10 mouse cellular contexts compared by ENCODE assay signal in genomic region chr16:18896429-18896828, GRCm38 (mm10). TPM values are rescaled to one million over a fixed set of nuclear protein-coding genes. Genes with fewer than 3 reads are reported as not detected.
A peak's percentile ranks its signal among the peaks of the same experiment; 100 is the strongest.
DNase-seq lines count a peak whose midpoint lies in the region; ATAC-seq and TF ChIP-seq lines count a peak whose summit lies in the region.
"Had no signal": no experiment of that assay in that cellular context is flagged by ENCODE, and none has a peak within 500 bp of the region (broad histone marks: within the 10 kb centered on the region; RNA-seq: fewer than 3 reads in every experiment).

No protein-coding gene starts in this region.

- TF ChIP-seq EP300 in lung, postnatal 0 days (IDR thresholded peaks at IDR 0.05): no peak

- no peak for ATAC-seq in lung, postnatal 0 days
- ATAC-seq: intestine, postnatal 0 days had no signal

- H3K9me3 ChIP-seq in lung, postnatal 0 days (ENCODE audit: low read length): no peaks in the 10 kb centered on the region
- no peaks in the 10 kb centered on the region for H3K9me3 ChIP-seq in embryonic facial prominence, embryonic 10.5 days

- H3K27me3 ChIP-seq in lung, postnatal 0 days (replicated peaks; ENCODE audit: insufficient read depth, low read length): no peaks in the 10 kb centered on the region
- no peaks in the 10 kb centered on the region for H3K27me3 ChIP-seq in embryonic facial prominence, embryonic 10.5 days (replicated peaks; ENCODE audit: low read depth, poor library complexity, severe bottlenecking)

- no peaks in the 10 kb centered on the region for H3K4me1 ChIP-seq in lung, postnatal 0 days (ENCODE audit: insufficient read depth, low read depth, low read length)
- peaks cover 2% of the 10 kb centered on the region for H3K4me1 ChIP-seq in lung, adult 2 months (ENCODE audit: control insufficient read depth, insufficient read depth, low read length)
- no peaks in the 10 kb centered on the region for H3K4me1 ChIP-seq in embryonic facial prominence, embryonic 10.5 days

- H3K9ac ChIP-seq in lung, postnatal 0 days (replicated peaks; ENCODE audit: low read depth): no peak overlapping the region

- WGBS in lung, postnatal 0 days: 44% methylated on average over 10 of the region's 10 CpGs
- WGBS in lung, adult 2 months: 53% methylated on average over 10 of the region's 10 CpGs
- WGBS in embryonic facial prominence, embryonic 10.5 days: 75% methylated on average over 10 of the region's 10 CpGs

- peaks cover 10% of the 10 kb centered on the region; the same call in 1 of the 2 replicates for H3K36me3 ChIP-seq in lung, postnatal 0 days (ENCODE audit: insufficient read depth, low read length)
- peaks cover 68% of the 10 kb centered on the region for H3K36me3 ChIP-seq in embryonic facial prominence, embryonic 10.5 days (replicated peaks)

- H3K27ac ChIP-seq in lung, postnatal 0 days (ENCODE audit: low read length): no peak overlapping the region
- H3K27ac ChIP-seq in embryonic facial prominence, embryonic 10.5 days (replicated peaks): no peak overlapping the region
- H3K27ac ChIP-seq in left cerebral cortex, adult 2 months: no peak overlapping the region

- no peak for TF ChIP-seq CTCF in lung, postnatal 0 days (IDR thresholded peaks at IDR 0.05)
- no peak for TF ChIP-seq CTCF in lung, adult 2 months (IDR thresholded peaks at IDR 0.05; ENCODE audit: insufficient read depth, low read length)
- no peak for TF ChIP-seq CTCF in left cerebral cortex, adult 2 months (IDR thresholded peaks at IDR 0.05)

- H3K4me3 ChIP-seq in lung, postnatal 0 days (ENCODE audit: low read depth, low read length): no peak overlapping the region
- H3K4me3 ChIP-seq in lung, adult 2 months (replicated peaks; ENCODE audit: extremely low read depth, low read depth, low read length): no peak overlapping the region
- H3K4me3 ChIP-seq in embryonic facial prominence, embryonic 10.5 days: no peak overlapping the region
- no peak overlapping the region for H3K4me3 ChIP-seq in left cerebral cortex, adult 2 months
- H3K4me3 ChIP-seq: myocyte had no signal

- H3K4me2 ChIP-seq in lung, postnatal 0 days (replicated peaks; ENCODE audit: low read depth, low read length): no peak overlapping the region

- peak; percentile 10 for DNase-seq in lung, postnatal 0 days (ENCODE audit: low spot score)
- DNase-seq in lung, adult 2 months: no peak
- DNase-seq in embryonic facial prominence, embryonic 10.5 days (ENCODE audit: low spot score): peak; percentile 9
- peak; percentile 46 for DNase-seq in heart, adult 8-10 months (ENCODE audit: low spot score)
- DNase-seq in spleen, postnatal 10 days (ENCODE audit: low spot score in 2 of 2): peak; percentile 51 to 77
- no peak for DNase-seq in left cerebral cortex, adult 2 months (ENCODE audit: extremely low spot score in 1 of 2, low spot score in 2 of 2)
- DNase-seq in urinary bladder, adult 2 months (ENCODE audit: low spot score): no peak
- DNase-seq: cerebellum, adult 18-20 months had no signal

- intact Hi-C loops in left cerebral cortex, adult 2 months (cut with DNase I): no loop called here

- TF ChIP-seq POLR2A in lung, adult 2 months (IDR thresholded peaks at IDR 0.05; ENCODE audit: borderline replicate concordance, extremely low read depth, low read depth, low read length): no peak

RNA-seq across cellular contexts. Expression of gene Hira, which starts 19.6 kb away (rescaled TPM):
- 7.6 and 8.4 TPM in 2 replicates for polyA plus RNA-seq in lung, postnatal 0 days (2015; fragmentation: Nextera tagmentation; extraction: Ambion mirVana)
- 53.3 and 58.8 TPM in 2 replicates for polyA plus RNA-seq in lung, adult 2 months (2012; rRNA removed)
- polyA plus RNA-seq in embryonic facial prominence, embryonic 10.5 days (2016; fragmentation: Nextera tagmentation; extraction: Ambion mirVana): 22.8 and 25.8 TPM in 2 replicates
- total RNA-seq in heart, adult 8-10 months (2022): 10 to 100 TPM; 15.9 to 22.3 (median 20.9) TPM
- total RNA-seq in left cerebral cortex, adult 2 months (2021): 10 to 100 TPM; 82.1 to 93.6 TPM
- polyA plus RNA-seq in urinary bladder, adult 2 months (2012; rRNA removed): 34.4 and 36.8 TPM in 2 replicates

RNA-seq across cellular contexts. Expression of gene Mrpl40, which starts 19.8 kb away (rescaled TPM):
- polyA plus RNA-seq in lung, postnatal 0 days (2015; fragmentation: Nextera tagmentation; extraction: Ambion mirVana): 55.8 and 56.5 TPM in 2 replicates
- polyA plus RNA-seq in lung, adult 2 months (2012; rRNA removed): 6.1 and 10.4 TPM in 2 replicates
- 122 and 128 TPM in 2 replicates for polyA plus RNA-seq in embryonic facial prominence, embryonic 10.5 days (2016; fragmentation: Nextera tagmentation; extraction: Ambion mirVana)
- total RNA-seq in heart, adult 8-10 months (2022): 10 to 100 TPM; 47.0 to 60.1 (median 55.2) TPM
- 10 to 100 TPM; 34.0 to 34.4 TPM for total RNA-seq in left cerebral cortex, adult 2 months (2021)
- 22.5 and 24.9 TPM in 2 replicates for polyA plus RNA-seq in urinary bladder, adult 2 months (2012; rRNA removed)

Comparison
In these comparisons a context has a peak if more than half of its experiments do, and no peak if none do; other contexts are left out.
1. DNase-seq: peak in lung, postnatal 0 days (single experiment), embryonic facial prominence, embryonic 10.5 days (single experiment), heart, adult 8-10 months (single experiment) and spleen, postnatal 10 days (2 of 2); none in lung, adult 2 months (single experiment), left cerebral cortex, adult 2 months (0 of 2) and urinary bladder, adult 2 months (single experiment).